Mouse (Mus musculus) bone marrow macrophage, adult 2 months (primary cell): ENCODE measurements around the gene Ate1.

Experiments
- CTCF ChIP-seq: IDR thresholded peaks from 2 replicates; pipeline ENCODE4 v1.5.1; 2012; ENCODE audit warnings: low read depth, mild to moderate bottlenecking, low read length, moderate library complexity
- POLR2A ChIP-seq: IDR thresholded peaks from 2 replicates; pipeline ENCODE4 v1.6.1; 2012; ENCODE audit warnings: mild to moderate bottlenecking, low read depth, low read length, borderline replicate concordance

- TF ChIP-seq CTCF = no peak
- TF ChIP-seq POLR2A = no peak
Measured at GRCm38 (mm10) chr7:130527306-130527705, 7.1 kb upstream of the Ate1 start.
